Mouse (Mus musculus): ENCODE measurements around the gene Mrpl53. TPM values are rescaled to one million over a fixed set of nuclear protein-coding genes. Genes with fewer than 3 reads are reported as not detected.

Mrpl53 gene
- polyA plus RNA-seq, 1 experiment from 2014 or later = 133 TPM

GRCm38 (mm10) chr6:83101316-83101687, 7.5 kb upstream of the Mrpl53 start, which contains the start of the genes Ccdc142 and Gm42688:
Gene Ccdc142, plus strand, starts transcription at chr6:83101601.
Gene Gm42688, plus strand, starts transcription at chr6:83101617.
- peaks cover 24% of the 10 kb centered on the region for H3K4me1 ChIP-seq (replicated peaks)
- H3K36me3 ChIP-seq = 0 out of 2 replicates have a peak, but pooled peaks cover 6% of the 10 kb centered on the region
- H3K9me3 ChIP-seq = no peaks in the 10 kb centered on the region
- H3K27me3 ChIP-seq = 0 out of 2 replicates have a peak, but pooled peaks cover 11% of the 10 kb centered on the region
- WGBS = 0% methylated on average over 25 of the region's 25 CpGs
- peak within 1 kb of the TSS; percentile 91 for H3K9ac ChIP-seq
- H3K4me3 ChIP-seq = peak within 1 kb of the TSS; percentile 79
- ATAC-seq (ENCODE audit: low read depth) = peak; percentile 87
- peak within 1 kb of the TSS; percentile 99 for H3K4me2 ChIP-seq
- peak within 1 kb of the TSS; percentile 92 for H3K27ac ChIP-seq (replicated peaks)

- Histone ChIP-seq H3K9ac (peak overlapping the region; percentile 91), H3K27ac (replicated peaks) (peak overlapping the region; percentile 92), H3K4me1 (replicated peaks) (peaks cover 24% of the 10 kb centered on the region), H3K9me3 (no peaks in the 10 kb centered on the region), H3K36me3 (peaks cover 6% of the 10 kb centered on the region; the same call in 1 of the 2 replicates), H3K4me3 (peak overlapping the region; percentile 79), H3K27me3 (0 out of 2 replicates have a peak, but pooled peaks cover 11% of the 10 kb centered on the region), H3K4me2 (peak overlapping the region; percentile 99)
- WGBS = under 1% methylated on average over 74 of the region's 74 CpGs
- ATAC-seq (ENCODE audit: low read depth) = peak; percentile 87
Observed at GRCm38 (mm10) chr6:83101688-83102556, 6.9 kb upstream of the Mrpl53 start.

- Histone ChIP-seq H3K9ac (peak overlapping the region; percentile 91), H3K4me3 (peak overlapping the region; percentile 79), H3K4me1 (replicated peaks) (peaks cover 30% of the 10 kb centered on the region), H3K27me3 (0 out of 2 replicates have a peak, but pooled peaks cover 11% of the 10 kb centered on the region), H3K4me2 (peak overlapping the region; percentile 99), H3K36me3 (peaks cover 11% of the 10 kb centered on the region; the same call in 1 of the 2 replicates), H3K27ac (replicated peaks) (no peak overlapping the region), H3K9me3 (no peaks in the 10 kb centered on the region)
- ATAC-seq (ENCODE audit: low read depth) = no peak
- 50% methylated on average over 11 of the region's 11 CpGs for WGBS
Observed at GRCm38 (mm10) chr6:83103130-83103650, 5.7 kb upstream of the Mrpl53 start.

GRCm38 (mm10) chr6:83104158-83104557, 4.7 kb upstream of the Mrpl53 start:
- ATAC-seq (ENCODE audit: low read depth) = no peak
- H3K4me1 ChIP-seq (replicated peaks) = peaks cover 35% of the 10 kb centered on the region
- H3K4me3 ChIP-seq = no peak overlapping the region
- 0 out of 2 replicates have a peak, but pooled peaks cover 7% of the 10 kb centered on the region for H3K27me3 ChIP-seq
- H3K9me3 ChIP-seq = no peaks in the 10 kb centered on the region
- peaks cover 11% of the 10 kb centered on the region; the same call in 1 of the 2 replicates for H3K36me3 ChIP-seq
- no peak overlapping the region for H3K27ac ChIP-seq (replicated peaks)
- no peak overlapping the region for H3K4me2 ChIP-seq
- 74% methylated on average over 4 of the region's 4 CpGs for WGBS
- no peak overlapping the region for H3K9ac ChIP-seq

GRCm38 (mm10) chr6:83107566-83108400, 1.1 kb upstream of the Mrpl53 start:
- peaks cover 19% of the 10 kb centered on the region for H3K36me3 ChIP-seq
- no peak overlapping the region for H3K27ac ChIP-seq (replicated peaks)
- H3K9me3 ChIP-seq = no peaks in the 10 kb centered on the region
- peaks cover 34% of the 10 kb centered on the region for H3K4me1 ChIP-seq (replicated peaks)
- WGBS = 40% methylated on average over 13 of the region's 13 CpGs
- H3K27me3 ChIP-seq = no peaks in the 10 kb centered on the region
- H3K9ac ChIP-seq = peak overlapping the region; percentile 91
- peak overlapping the region; percentile 93 for H3K4me2 ChIP-seq
- peak; percentile 15; the same call in 1 of the 2 replicates for ATAC-seq (ENCODE audit: low read depth)
- H3K4me3 ChIP-seq = peak overlapping the region; percentile 90

- no peak for ATAC-seq (ENCODE audit: low read depth)
- no peak overlapping the region for H3K9ac ChIP-seq
Observed at GRCm38 (mm10) chr6:83111510-83112136, 2.8 kb downstream of the Mrpl53 start.

GRCm38 (mm10) chr6:83115011-83115671, 6.3 kb downstream of the Mrpl53 start, which contains the start of gene Mogs:
Gene Mogs, plus strand, starts transcription at chr6:83115496.
- WGBS = 1% methylated on average over 53 of the region's 58 CpGs
- H3K4me3 ChIP-seq = peak within 1 kb of the TSS; percentile 83
- peaks cover 41% of the 10 kb centered on the region for H3K36me3 ChIP-seq
- H3K4me2 ChIP-seq = peak within 1 kb of the TSS; percentile 99
- H3K27ac ChIP-seq (replicated peaks) = peak within 1 kb of the TSS; percentile 82
- H3K27me3 ChIP-seq = no peaks in the 10 kb centered on the region
- H3K4me1 ChIP-seq (replicated peaks) = peaks cover 57% of the 10 kb centered on the region
- peak within 1 kb of the TSS; percentile 91 for H3K9ac ChIP-seq
- no peaks in the 10 kb centered on the region for H3K9me3 ChIP-seq
- ATAC-seq (ENCODE audit: low read depth) = peak; percentile 86

More at GRCm38 (mm10) chr6:83111510-83112136, 2.8 kb downstream of the Mrpl53 start:
- Histone ChIP-seq H3K27me3 (no peaks in the 10 kb centered on the region), H3K4me3 (no peak overlapping the region), H3K4me2 (no peak overlapping the region), H3K9me3 (no peaks in the 10 kb centered on the region), H3K27ac (replicated peaks) (no peak overlapping the region), H3K4me1 (replicated peaks) (peaks cover 43% of the 10 kb centered on the region), H3K36me3 (peaks cover 13% of the 10 kb centered on the region)
- 90% methylated on average over 4 of the region's 4 CpGs for WGBS

GRCm38 (mm10) chr6:83115682-83116372, 7.0 kb downstream of the Mrpl53 start:
- Histone ChIP-seq H3K9me3 (no peaks in the 10 kb centered on the region), H3K27ac (replicated peaks) (peak overlapping the region; percentile 82), H3K4me1 (replicated peaks) (peaks cover 59% of the 10 kb centered on the region), H3K4me3 (peak overlapping the region; percentile 83), H3K4me2 (peak overlapping the region; percentile 99), H3K27me3 (no peaks in the 10 kb centered on the region), H3K36me3 (peaks cover 41% of the 10 kb centered on the region), H3K9ac (peak overlapping the region; percentile 91)
- ATAC-seq (ENCODE audit: low read depth) = peak; percentile 45
- WGBS = 3% methylated on average over 32 of the region's 48 CpGs

GRCm38 (mm10) chr6:83116373-83117164, 7.7 kb downstream of the Mrpl53 start:
- H3K27ac ChIP-seq (replicated peaks) = peak overlapping the region; percentile 82; the same call in 1 of the 2 replicates
- WGBS = 79% methylated on average over 11 of the region's 11 CpGs
- H3K4me1 ChIP-seq (replicated peaks) = peaks cover 60% of the 10 kb centered on the region

GRCm38 (mm10) chr6:83117165-83117438, 8.3 kb downstream of the Mrpl53 start:
- Histone ChIP-seq H3K9me3 (no peaks in the 10 kb centered on the region), H3K4me2 (peak overlapping the region; percentile 99), H3K36me3 (peaks cover 32% of the 10 kb centered on the region), H3K4me1 (replicated peaks) (peaks cover 60% of the 10 kb centered on the region), H3K9ac (peak overlapping the region; percentile 91; the same call in 1 of the 2 replicates), H3K27me3 (no peaks in the 10 kb centered on the region), H3K27ac (replicated peaks) (no peak overlapping the region), H3K4me3 (peak overlapping the region; percentile 83)
- WGBS = 92% methylated on average over 4 of the region's 4 CpGs
- no peak for ATAC-seq (ENCODE audit: low read depth)

More at GRCm38 (mm10) chr6:83116373-83117164, 7.7 kb downstream of the Mrpl53 start:
- no peak for ATAC-seq (ENCODE audit: low read depth)
- Histone ChIP-seq H3K4me3 (peak overlapping the region; percentile 83), H3K36me3 (peaks cover 33% of the 10 kb centered on the region), H3K9ac (peak overlapping the region; percentile 91), H3K27me3 (no peaks in the 10 kb centered on the region), H3K9me3 (no peaks in the 10 kb centered on the region), H3K4me2 (peak overlapping the region; percentile 99)
